Mouse (Mus musculus): ENCODE data around the gene B4galt3. TPM values are rescaled to one million over a fixed set of nuclear protein-coding genes. Genes with fewer than 3 reads are reported as not detected.

Gene B4galt3
- polyA plus RNA-seq, 1 experiment: 32.3 TPM

DNA sequence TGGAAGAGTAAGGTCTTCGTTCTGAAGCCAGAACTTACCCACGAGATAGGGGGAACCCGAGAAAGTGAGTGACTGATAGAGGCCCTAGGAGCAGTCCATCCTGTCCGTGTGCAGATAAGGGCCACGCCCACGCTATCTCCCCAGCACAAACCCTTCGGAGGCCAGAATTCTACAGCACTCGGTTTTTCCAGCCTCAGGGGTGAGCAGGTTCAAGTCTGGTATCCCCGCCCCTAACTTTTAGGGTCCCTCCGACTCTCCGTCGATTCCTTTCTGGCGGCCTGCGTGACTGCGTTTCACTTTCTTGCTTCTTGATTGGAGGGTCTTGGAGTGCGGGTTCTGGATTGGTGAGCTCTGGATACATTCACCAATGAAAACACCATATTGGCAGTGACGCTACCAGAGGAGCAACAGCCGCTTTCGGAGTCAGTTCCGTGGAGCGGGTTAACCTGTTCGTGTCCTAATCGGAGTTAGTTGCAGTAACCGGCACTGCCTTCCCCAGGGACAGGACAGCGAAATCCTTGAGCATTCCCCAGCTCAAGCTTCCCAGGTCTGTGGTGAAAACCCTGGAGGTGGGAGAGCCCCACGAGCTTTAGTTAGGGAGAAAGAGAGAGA, 10.9 kb downstream of the B4galt3 start, which contains the start of gene Ppox:
Gene Ppox, minus strand, starts transcription at position 271 of the 612 bp plus-strand sequence.
- Histone ChIP-seq H3K27ac (ENCODE audit: control insufficient read depth, insufficient read depth, low read depth, low read length) (peak within 1 kb of the TSS; percentile 95), H3K36me3 (ENCODE audit: control insufficient read depth, insufficient read depth, low read length) (no peaks in the 10 kb centered on the region), H3K4me1 (ENCODE audit: control insufficient read depth, insufficient read depth, low read length) (peaks cover 26% of the 10 kb centered on the region), H3K4me3 (ENCODE audit: control insufficient read depth, low read depth, low read length) (peak within 1 kb of the TSS; percentile 96), H3K27me3 (ENCODE audit: control insufficient read depth, insufficient read depth, low read length) (no peaks in the 10 kb centered on the region)
- 0 out of 2 replicates have a peak, but pooled peaks have one; percentile 26 for TF ChIP-seq POLR2A (IDR thresholded peaks at IDR 0.05; ENCODE audit: control insufficient read depth, low read depth, low read length)
- no peak for TF ChIP-seq CTCF (IDR thresholded peaks at IDR 0.05; ENCODE audit: control insufficient read depth, insufficient read depth, insufficient replicate concordance, low read depth, low read length)

- TF ChIP-seq CTCF (IDR thresholded peaks at IDR 0.05; ENCODE audit: control insufficient read depth, insufficient read depth, insufficient replicate concordance, low read depth, low read length) (peak; percentile 48; the same call in 1 of the 2 replicates), POLR2A (IDR thresholded peaks at IDR 0.05; ENCODE audit: control insufficient read depth, low read depth, low read length) (no peak)
These were observed 11.4 kb downstream of the B4galt3 start for GRCm38 (mm10) chr1:171281528-171281923.

DNA sequence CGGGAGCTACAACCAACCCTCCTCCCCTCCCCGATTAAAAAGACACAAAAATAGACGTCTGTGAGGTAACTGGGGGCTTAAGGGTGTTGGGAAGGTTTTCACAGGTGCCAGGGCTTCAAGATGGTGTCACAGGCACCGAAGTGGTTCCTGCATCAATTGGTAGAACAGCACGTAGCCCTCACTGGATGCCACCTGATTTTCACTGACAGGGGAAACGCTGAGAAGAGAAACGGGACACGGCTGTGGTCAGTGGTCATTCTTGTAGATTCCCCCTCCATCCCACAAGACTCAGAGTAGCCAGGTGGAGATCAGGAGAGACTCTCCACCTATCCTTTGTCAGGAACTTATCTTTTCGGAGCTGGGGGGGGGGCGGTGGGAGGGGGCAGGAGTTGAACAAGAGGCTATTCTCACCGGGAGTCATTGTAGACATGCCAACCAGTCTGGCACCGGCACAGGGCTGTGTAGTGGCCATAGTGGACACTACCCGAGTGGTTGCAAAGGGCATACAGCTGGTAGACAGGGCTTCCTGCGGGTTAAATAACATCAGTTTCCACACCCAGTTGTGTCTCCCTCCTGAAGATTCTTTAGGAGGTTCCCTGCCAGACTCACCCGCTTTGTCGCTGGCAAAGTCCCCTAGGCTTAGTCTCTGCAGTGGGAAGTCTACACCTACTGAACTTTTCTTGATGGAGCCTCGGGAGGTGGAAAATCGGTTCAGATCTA, 12.1 kb downstream of the B4galt3 start:
- Histone ChIP-seq H3K4me1 (ENCODE audit: control insufficient read depth, insufficient read depth, low read length) (peaks cover 31% of the 10 kb centered on the region), H3K27ac (ENCODE audit: control insufficient read depth, insufficient read depth, low read depth, low read length) (no peak overlapping the region), H3K4me3 (ENCODE audit: control insufficient read depth, low read depth, low read length) (peak overlapping the region; percentile 96), H3K36me3 (ENCODE audit: control insufficient read depth, insufficient read depth, low read length) (no peaks in the 10 kb centered on the region), H3K27me3 (ENCODE audit: control insufficient read depth, insufficient read depth, low read length) (no peaks in the 10 kb centered on the region)
- TF ChIP-seq POLR2A (IDR thresholded peaks at IDR 0.05; ENCODE audit: control insufficient read depth, low read depth, low read length) (no peak), CTCF (IDR thresholded peaks at IDR 0.05; ENCODE audit: control insufficient read depth, insufficient read depth, insufficient replicate concordance, low read depth, low read length) (no peak)

More at GRCm38 (mm10) chr1:171281528-171281923, 11.4 kb downstream of the B4galt3 start:
- H3K27me3 ChIP-seq (ENCODE audit: control insufficient read depth, insufficient read depth, low read length): no peaks in the 10 kb centered on the region
- H3K4me1 ChIP-seq (ENCODE audit: control insufficient read depth, insufficient read depth, low read length): peaks cover 28% of the 10 kb centered on the region
- no peaks in the 10 kb centered on the region for H3K36me3 ChIP-seq (ENCODE audit: control insufficient read depth, insufficient read depth, low read length)
- H3K27ac ChIP-seq (ENCODE audit: control insufficient read depth, insufficient read depth, low read depth, low read length): peak overlapping the region; percentile 95
- peak overlapping the region; percentile 96 for H3K4me3 ChIP-seq (ENCODE audit: control insufficient read depth, low read depth, low read length)

DNA sequence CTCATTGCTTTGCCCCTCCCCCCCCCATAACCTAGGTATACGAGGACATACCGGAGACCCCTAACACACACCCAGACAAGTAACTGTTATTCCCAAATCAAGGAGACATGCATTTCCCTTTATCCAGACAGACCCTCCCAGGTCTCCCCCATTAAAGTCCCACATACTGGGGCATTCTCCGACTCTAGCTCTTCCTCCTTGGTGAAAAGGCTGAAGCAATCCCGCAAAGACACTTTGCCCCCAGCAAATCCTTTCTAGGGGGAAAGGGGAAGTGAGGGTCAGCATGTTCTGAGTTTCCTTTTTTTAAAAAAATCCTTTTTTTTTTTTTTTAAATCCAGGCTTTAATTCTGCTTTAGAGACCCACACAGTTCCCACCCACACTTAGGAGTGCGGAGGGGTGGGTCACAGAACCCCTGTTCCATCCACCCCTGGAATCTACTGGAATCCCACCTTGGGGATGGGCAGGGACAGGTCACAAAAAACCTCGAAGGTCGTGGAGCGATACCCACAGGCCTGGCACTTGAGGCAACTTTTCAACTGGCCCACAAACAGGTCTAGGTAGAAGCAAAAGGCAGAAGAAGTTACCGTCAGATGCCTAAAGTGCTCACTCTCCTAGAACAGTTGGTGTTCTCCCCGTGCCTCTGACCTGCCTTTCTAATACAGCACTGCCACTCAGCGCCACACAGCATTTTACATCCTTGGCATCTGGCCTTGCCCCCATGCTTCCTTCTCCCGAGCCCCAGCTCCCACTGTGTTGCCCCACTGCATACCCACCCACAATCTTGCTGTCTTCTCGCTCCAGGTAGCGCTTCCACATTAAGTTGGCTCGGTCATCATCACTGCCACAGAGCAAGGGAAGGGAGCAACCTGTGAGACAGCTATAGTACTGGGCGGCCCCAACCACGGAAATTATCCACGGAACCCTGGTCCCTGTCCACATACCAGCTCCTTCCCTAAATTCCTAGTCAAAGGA, 13.3 kb downstream of the B4galt3 start:
- H3K4me1 ChIP-seq (ENCODE audit: control insufficient read depth, insufficient read depth, low read length): peaks cover 35% of the 10 kb centered on the region

DNA sequence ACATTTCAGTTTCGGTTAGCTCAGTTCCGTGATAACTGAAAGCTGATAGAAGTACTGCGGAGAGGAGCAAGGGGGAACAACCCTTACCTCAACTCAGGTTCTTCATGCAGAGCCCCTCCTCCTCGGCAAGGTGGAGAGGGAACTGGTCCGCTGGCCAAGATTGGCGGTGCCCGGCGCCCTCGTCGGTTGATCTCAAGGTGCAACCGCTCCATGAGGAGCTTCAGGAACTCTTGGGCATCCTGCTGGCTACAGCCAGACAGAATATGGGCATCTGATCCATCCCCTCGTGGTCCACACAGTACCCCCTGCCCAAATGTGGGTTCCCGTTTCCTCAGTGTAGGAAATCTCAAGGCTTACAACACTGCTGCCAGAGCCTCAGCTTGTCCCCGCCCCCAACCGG, 14.4 kb downstream of the B4galt3 start:
- Histone ChIP-seq H3K4me1 (ENCODE audit: control insufficient read depth, insufficient read depth, low read length) (peaks cover 35% of the 10 kb centered on the region), H3K36me3 (ENCODE audit: control insufficient read depth, insufficient read depth, low read length) (no peaks in the 10 kb centered on the region), H3K4me3 (ENCODE audit: control insufficient read depth, low read depth, low read length) (peak overlapping the region; percentile 44), H3K27me3 (ENCODE audit: control insufficient read depth, insufficient read depth, low read length) (no peaks in the 10 kb centered on the region), H3K27ac (ENCODE audit: control insufficient read depth, insufficient read depth, low read depth, low read length) (no peak overlapping the region)
- TF ChIP-seq CTCF (IDR thresholded peaks at IDR 0.05; ENCODE audit: control insufficient read depth, insufficient read depth, insufficient replicate concordance, low read depth, low read length): no peak
- TF ChIP-seq POLR2A (IDR thresholded peaks at IDR 0.05; ENCODE audit: control insufficient read depth, low read depth, low read length): no peak

More for the DNA sequence above, 13.3 kb downstream of the B4galt3 start:
- no peak overlapping the region for H3K4me3 ChIP-seq (ENCODE audit: control insufficient read depth, low read depth, low read length)
- H3K27ac ChIP-seq (ENCODE audit: control insufficient read depth, insufficient read depth, low read depth, low read length): no peak overlapping the region
- TF ChIP-seq POLR2A (IDR thresholded peaks at IDR 0.05; ENCODE audit: control insufficient read depth, low read depth, low read length) (no peak), CTCF (IDR thresholded peaks at IDR 0.05; ENCODE audit: control insufficient read depth, insufficient read depth, insufficient replicate concordance, low read depth, low read length) (no peak)
- H3K36me3 ChIP-seq (ENCODE audit: control insufficient read depth, insufficient read depth, low read length): no peaks in the 10 kb centered on the region
- H3K27me3 ChIP-seq (ENCODE audit: control insufficient read depth, insufficient read depth, low read length): no peaks in the 10 kb centered on the region

DNA sequence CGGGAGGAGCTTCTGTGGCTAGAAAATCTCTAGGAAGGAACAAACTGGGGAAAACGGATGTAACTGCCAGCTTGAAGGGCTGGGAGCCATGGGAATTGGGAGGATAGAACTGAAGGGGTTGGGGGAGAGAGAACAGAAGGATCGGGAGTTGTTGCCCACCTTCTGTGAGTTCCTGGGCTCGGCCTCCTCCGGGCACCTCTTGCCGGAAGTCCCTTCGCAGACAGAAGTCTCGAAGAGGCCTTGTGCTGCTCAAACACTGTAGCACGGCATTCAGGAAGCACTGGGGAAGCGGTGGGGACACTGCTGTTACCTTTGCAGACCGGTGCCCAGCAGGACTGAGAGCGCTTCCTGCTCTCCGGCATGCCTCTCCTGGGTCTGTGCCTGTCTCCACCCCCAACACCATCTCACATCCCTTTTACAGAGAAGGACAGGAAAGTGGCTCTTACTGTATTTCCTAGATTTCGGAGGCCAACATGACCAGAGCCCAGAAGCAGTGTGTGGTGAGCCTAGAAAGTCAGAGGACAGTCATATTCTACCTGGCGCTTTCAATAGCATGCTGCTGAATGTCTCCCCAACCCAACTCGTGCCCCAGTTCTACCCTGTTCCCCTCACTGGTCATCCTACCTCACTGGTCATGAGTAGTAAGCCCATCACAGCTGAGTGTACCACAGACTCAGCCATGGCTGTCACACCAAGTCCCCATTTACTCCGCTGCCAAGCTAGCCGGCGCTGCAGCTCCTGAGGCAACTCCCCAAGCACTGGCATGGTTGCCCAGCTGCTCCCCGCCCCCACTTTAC, 15.2 kb downstream of the B4galt3 start:
- Histone ChIP-seq H3K27ac (ENCODE audit: control insufficient read depth, insufficient read depth, low read depth, low read length) (0 out of 2 replicates have a peak overlapping the region, but pooled peaks have one; percentile 2), H3K4me1 (ENCODE audit: control insufficient read depth, insufficient read depth, low read length) (peaks cover 28% of the 10 kb centered on the region), H3K4me3 (ENCODE audit: control insufficient read depth, low read depth, low read length) (peak overlapping the region; percentile 44), H3K27me3 (ENCODE audit: control insufficient read depth, insufficient read depth, low read length) (no peaks in the 10 kb centered on the region), H3K36me3 (ENCODE audit: control insufficient read depth, insufficient read depth, low read length) (no peaks in the 10 kb centered on the region)
- TF ChIP-seq POLR2A (IDR thresholded peaks at IDR 0.05; ENCODE audit: control insufficient read depth, low read depth, low read length) (no peak; the same call in 1 of the 2 replicates), CTCF (IDR thresholded peaks at IDR 0.05; ENCODE audit: control insufficient read depth, insufficient read depth, insufficient replicate concordance, low read depth, low read length) (no peak)
